9 mouse cellular contexts compared by ENCODE assay signal in genomic region chr2:130362511-130363026, GRCm38 (mm10). TPM values are rescaled to one million over a fixed set of nuclear protein-coding genes. Genes with fewer than 3 reads are reported as not detected.
DNase-seq lines count a peak whose midpoint lies in the region; ATAC-seq and TF ChIP-seq lines count a peak whose summit lies in the region.
"Had no signal": no experiment of that assay in that cellular context is flagged by ENCODE, and none has a peak within 500 bp of the region (broad histone marks: within the 10 kb centered on the region; RNA-seq: fewer than 3 reads in every experiment).

No protein-coding gene starts in this region.

- TF ChIP-seq EP300 in liver, postnatal 0 days (IDR thresholded peaks at IDR 0.05; ENCODE audit: low read depth), result no peak

- no peak overlapping the region for H3K9ac ChIP-seq in kidney, embryonic 16.5 days (replicated peaks; ENCODE audit: low read length)
- H3K9ac ChIP-seq in liver, postnatal 0 days (replicated peaks), result no peak overlapping the region

- H3K4me3 ChIP-seq in kidney, embryonic 16.5 days (ENCODE audit: low read length), result no peak overlapping the region
- H3K4me3 ChIP-seq in liver, postnatal 0 days (ENCODE audit: low read depth, low read length), result no peak overlapping the region

- H3K36me3 ChIP-seq in kidney, embryonic 16.5 days (ENCODE audit: insufficient read depth, low read length), result no peaks in the 10 kb centered on the region
- no peaks in the 10 kb centered on the region for H3K36me3 ChIP-seq in liver, postnatal 0 days (replicated peaks; ENCODE audit: insufficient read depth, low read length)

- no peak overlapping the region for H3K27ac ChIP-seq in kidney, embryonic 16.5 days (ENCODE audit: low read length)
- H3K27ac ChIP-seq in liver, postnatal 0 days (ENCODE audit: low read depth), result no peak overlapping the region

- ATAC-seq in kidney, embryonic 16.5 days (ENCODE audit: low FRiP score, low TSS enrichment), result peak; percentile 44
- ATAC-seq in liver, postnatal 0 days, result peak; percentile 47; the same call in 1 of the 2 replicates

- TF ChIP-seq POLR2A in brain, embryonic 14.5 days (IDR thresholded peaks at IDR 0.05; ENCODE audit: borderline replicate concordance, extremely low read depth, insufficient read depth, insufficient read length, poor library complexity, severe bottlenecking), result no peak

- no peaks in the 10 kb centered on the region for H3K9me3 ChIP-seq in kidney, embryonic 16.5 days (ENCODE audit: low read length)
- H3K9me3 ChIP-seq in liver, postnatal 0 days (ENCODE audit: low read length), result no peaks in the 10 kb centered on the region

- H3K4me1 ChIP-seq in kidney, embryonic 16.5 days (ENCODE audit: insufficient read depth, low read length), result 0 out of 2 replicates have a peak, but pooled peaks cover 3% of the 10 kb centered on the region
- H3K4me1 ChIP-seq in liver, postnatal 0 days (ENCODE audit: insufficient read depth), result no peaks in the 10 kb centered on the region

- H3K4me2 ChIP-seq in kidney, embryonic 16.5 days (replicated peaks; ENCODE audit: low read depth, low read length), result no peak overlapping the region
- H3K4me2 ChIP-seq in liver, postnatal 0 days (ENCODE audit: low read depth, low read length), result no peak overlapping the region

- peak; percentile 81 for TF ChIP-seq CTCF in brain, embryonic 14.5 days (IDR thresholded peaks at IDR 0.05; ENCODE audit: borderline replicate concordance, extremely low read depth, insufficient read depth, insufficient read length)
- peak; percentile 74 for TF ChIP-seq CTCF in liver, postnatal 0 days (IDR thresholded peaks at IDR 0.05; ENCODE audit: low read depth)

- H3K27me3 ChIP-seq in kidney, embryonic 16.5 days (ENCODE audit: insufficient read depth, low read length), result peaks cover 50% of the 10 kb centered on the region
- peaks cover 71% of the 10 kb centered on the region for H3K27me3 ChIP-seq in liver, postnatal 0 days (ENCODE audit: insufficient read depth, low read length)

- DNase-seq in right cerebral cortex, adult 18-20 months, result peak; percentile 20
- DNase-seq in right cerebral cortex, postnatal 36 days (ENCODE audit: low spot score in 2 of 2), result no peak
- DNase-seq in brain, embryonic 14.5 days (ENCODE audit: low read depth), result peak; percentile 78
- peak; percentile 33 to 39 for DNase-seq in frontal cortex, postnatal 36 days (ENCODE audit: low spot score in 2 of 2)
- DNase-seq in liver, postnatal 0 days, result peak; percentile 69
- peak; percentile 40 for DNase-seq in retina, postnatal 7 days (ENCODE audit: low read depth, low spot score)
- DNase-seq in natural killer cell, adult 2 months (ENCODE audit: low spot score in 2 of 2), result no peak

- 5% methylated on average over 14 of the region's 14 CpGs for WGBS in kidney, embryonic 16.5 days
- WGBS in liver, postnatal 0 days (ENCODE audit: insufficient replicate concordance), result 2% methylated on average over 14 of the region's 14 CpGs

RNA-seq across cellular contexts. Expression of gene Cpxm1, which starts 34.8 kb away (rescaled TPM):
- 15.4 and 24.0 TPM in 2 replicates for polyA plus RNA-seq in brain, embryonic 14.5 days (2012; rRNA removed)
- polyA plus RNA-seq in kidney, embryonic 16.5 days (2015; fragmentation: Nextera tagmentation; extraction: Ambion mirVana), result 104 and 105 TPM in 2 replicates
- polyA plus RNA-seq in liver, postnatal 0 days (2015; fragmentation: Nextera tagmentation; extraction: Ambion mirVana), result 1.4 and 1.7 TPM in 2 replicates

RNA-seq across cellular contexts. Expression of gene Gm28372, which starts 42.5 kb away (rescaled TPM):
- polyA plus RNA-seq in brain, embryonic 14.5 days (2012; rRNA removed), result not detected in 2 replicates
- not detected in 2 replicates for polyA plus RNA-seq in kidney, embryonic 16.5 days (2015; fragmentation: Nextera tagmentation; extraction: Ambion mirVana)
- not detected in 2 replicates for polyA plus RNA-seq in liver, postnatal 0 days (2015; fragmentation: Nextera tagmentation; extraction: Ambion mirVana)

RNA-seq across cellular contexts. Expression of gene 1700020A23Rik, which starts 42.5 kb away (rescaled TPM):
- polyA plus RNA-seq in brain, embryonic 14.5 days (2012; rRNA removed), result not detected in 2 replicates
- polyA plus RNA-seq in kidney, embryonic 16.5 days (2015; fragmentation: Nextera tagmentation; extraction: Ambion mirVana), result not detected in 2 replicates
- not detected in 2 replicates for polyA plus RNA-seq in liver, postnatal 0 days (2015; fragmentation: Nextera tagmentation; extraction: Ambion mirVana)

RNA-seq across cellular contexts. Expression of gene Tmem239, which starts 43.7 kb away (rescaled TPM):
- polyA plus RNA-seq in brain, embryonic 14.5 days (2012; rRNA removed), result not detected in 2 replicates
- not detected in 2 replicates for polyA plus RNA-seq in kidney, embryonic 16.5 days (2015; fragmentation: Nextera tagmentation; extraction: Ambion mirVana)
- not detected in 2 replicates for polyA plus RNA-seq in liver, postnatal 0 days (2015; fragmentation: Nextera tagmentation; extraction: Ambion mirVana)
- polyA plus RNA-seq: neural tube, embryonic 14.5 days had no signal

Comparison
In these comparisons a context has a peak if more than half of its experiments do, and no peak if none do; other contexts are left out.
1. DNase-seq: peak in right cerebral cortex, adult 18-20 months (single experiment), brain, embryonic 14.5 days (single experiment), frontal cortex, postnatal 36 days (2 of 2), liver, postnatal 0 days (single experiment) and retina, postnatal 7 days (single experiment); none in right cerebral cortex, postnatal 36 days (0 of 2) and natural killer cell, adult 2 months (0 of 2).